Mouse (Mus musculus) CH12.LX (cell line): ENCODE measurements at regions not wholly inside any gene's neighbourhood (a gene's known extent, or its start where the extent isn't known, plus 50 kb on each side); places are given as distances from the start of the nearest gene placed in this dataset.

Experiments used
- CHD1 ChIP-seq: IDR thresholded peaks from 2 replicates; pipeline ENCODE4 v1.6.1; 2012; ENCODE audit warnings: low read depth, low read length, improper control_type of control experiment, inconsistent platforms
- CTCF ChIP-seq, 2 experiments: IDR thresholded peaks in 1 of 2; conservative IDR thresholded peaks in 1 of 2; 2 replicates each; pipeline ENCODE4 v1.5.1; 2011 to 2012; ENCODE audit warnings: low read depth in 2 of 2, low read length in 2 of 2, improper control_type of control experiment in 1 of 2, inconsistent platforms in 1 of 2, mild to moderate bottlenecking in 1 of 2, moderate library complexity in 1 of 2
- MAX ChIP-seq: IDR thresholded peaks from 2 replicates; pipeline ENCODE4 v1.6.1; 2011; ENCODE audit warnings: low read length, improper control_type of control experiment
- MEF2A ChIP-seq: IDR thresholded peaks from 2 replicates; pipeline ENCODE4 v1.6.1; 2014; ENCODE audit warnings: low read depth, mild to moderate bottlenecking, inconsistent platforms, low read length, improper control_type of control experiment, borderline replicate concordance
- NELFE ChIP-seq: IDR thresholded peaks from 2 replicates; pipeline ENCODE4 v1.6.1; 2011; ENCODE audit warnings: low read depth, low read length, improper control_type of control experiment
- POLR2A ChIP-seq: IDR thresholded peaks from 2 replicates; pipeline ENCODE4 v1.6.1; 2011; ENCODE audit warnings: low read depth, mild to moderate bottlenecking, improper control_type of control experiment, low read length
- RCOR1 ChIP-seq: conservative IDR thresholded peaks from 2 replicates; pipeline ENCODE4 v1.6.1; 2012; ENCODE audit warnings: low read depth, mild to moderate bottlenecking, inconsistent platforms, low read length, improper control_type of control experiment
- SMC3 ChIP-seq: IDR thresholded peaks from 2 replicates; pipeline ENCODE4 v1.6.1; 2011; ENCODE audit warnings: low read depth, low read length, improper control_type of control experiment
- TCF12 ChIP-seq: IDR thresholded peaks from 2 replicates; pipeline ENCODE4 v1.6.1; 2014; ENCODE audit warnings: low read depth, mild to moderate bottlenecking, inconsistent platforms, low read length, improper control_type of control experiment
- ZC3H11A ChIP-seq: IDR thresholded peaks from 2 replicates; pipeline ENCODE4 v1.6.1; 2012; ENCODE audit warnings: low read depth, mild to moderate bottlenecking, inconsistent platforms, low read length, improper control_type of control experiment
- ZMIZ1 ChIP-seq: IDR thresholded peaks from 2 replicates; pipeline ENCODE4 v1.6.1; 2012; ENCODE audit warnings: low read depth, mild to moderate bottlenecking, inconsistent platforms, low read length, improper control_type of control experiment

DNA sequence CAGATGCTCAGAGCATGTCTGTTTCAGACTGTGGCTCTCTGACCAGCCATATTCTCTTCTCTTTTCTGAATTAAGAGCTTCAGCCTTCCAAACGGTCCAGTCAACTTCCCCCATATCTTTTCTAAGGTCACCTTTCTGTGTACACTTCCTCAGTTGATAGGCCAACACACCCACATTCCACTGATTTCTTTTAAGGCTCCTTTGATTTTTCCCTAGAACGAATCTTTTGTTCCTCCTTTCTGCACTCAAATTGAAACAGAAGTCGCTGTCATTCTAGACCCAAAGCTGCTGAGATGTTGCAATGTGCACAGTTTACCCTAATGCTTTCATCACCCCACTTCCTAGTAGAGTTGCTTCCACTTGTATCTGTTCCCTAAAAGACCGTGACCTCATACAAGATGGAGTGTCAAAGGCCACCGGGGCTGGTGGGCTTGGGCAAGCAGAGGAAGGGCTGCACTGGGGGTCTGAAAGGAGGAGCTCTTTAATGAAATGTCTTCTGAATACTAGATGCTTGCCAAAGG, 271.9 kb downstream of the 4933412E24Rik start:
- no peak for TF ChIP-seq CHD1
- no peak for TF ChIP-seq ZMIZ1
- no peak for TF ChIP-seq SMC3
- no peak for TF ChIP-seq TCF12
- no peak for TF ChIP-seq CTCF (conservative IDR thresholded peaks at IDR 0.05 in 1 of 2, IDR thresholded peaks at IDR 0.05 in 1 of 2; ENCODE audit: low read depth in 2 of 2, low read length in 2 of 2)
- TF ChIP-seq POLR2A: no peak
- no peak for TF ChIP-seq MEF2A
- no peak for TF ChIP-seq ZC3H11A
- no peak for TF ChIP-seq NELFE
- no peak for TF ChIP-seq MAX
- TF ChIP-seq RCOR1: no peak
